Mouse (Mus musculus) myocyte (in vitro differentiated cells): ENCODE data around the gene Pfdn6.

Experiments used
- E2F4 ChIP-seq: IDR thresholded peaks from one replicate; pipeline ENCODE4 v1.6.1; 2011; ENCODE audit warnings: mild to moderate bottlenecking, control low read depth, moderate library complexity; ENCODE audit not compliant: insufficient read depth
- MAX ChIP-seq: IDR thresholded peaks from one replicate; pipeline ENCODE4 v1.6.1; 2011; ENCODE audit warnings: low read depth, mild to moderate bottlenecking, control low read depth
- POLR2A ChIP-seq: IDR thresholded peaks from one replicate; pipeline ENCODE4 v1.6.1; 2011; ENCODE audit warnings: low read depth, mild to moderate bottlenecking, control low read depth, moderate library complexity; ENCODE audit not compliant: insufficient read length
- POLR2AphosphoS2 ChIP-seq: IDR thresholded peaks from one replicate; pipeline ENCODE4 v1.6.1; 2011; ENCODE audit warnings: low read depth, control low read depth; ENCODE audit not compliant: insufficient read length
- SRF ChIP-seq: IDR thresholded peaks from one replicate; pipeline ENCODE4 v1.6.1; 2011; ENCODE audit warnings: low read depth; ENCODE audit not compliant: control insufficient read depth, insufficient read length
- TCF12 ChIP-seq: IDR thresholded peaks from one replicate; pipeline ENCODE4 v1.6.1; 2011; ENCODE audit warnings: mild to moderate bottlenecking, control low read depth; ENCODE audit not compliant: poor library complexity, insufficient read depth, severe bottlenecking

- TF ChIP-seq POLR2AphosphoS2 (no peak), POLR2A (no peak), SRF (no peak), MAX (no peak), E2F4 (no peak), TCF12 (no peak)
Observed at GRCm38 (mm10) chr17:33911052-33911812, 28.9 kb downstream of the Pfdn6 start.
